Mouse (Mus musculus): ENCODE results near the gene Hist1h2af.

DNA sequence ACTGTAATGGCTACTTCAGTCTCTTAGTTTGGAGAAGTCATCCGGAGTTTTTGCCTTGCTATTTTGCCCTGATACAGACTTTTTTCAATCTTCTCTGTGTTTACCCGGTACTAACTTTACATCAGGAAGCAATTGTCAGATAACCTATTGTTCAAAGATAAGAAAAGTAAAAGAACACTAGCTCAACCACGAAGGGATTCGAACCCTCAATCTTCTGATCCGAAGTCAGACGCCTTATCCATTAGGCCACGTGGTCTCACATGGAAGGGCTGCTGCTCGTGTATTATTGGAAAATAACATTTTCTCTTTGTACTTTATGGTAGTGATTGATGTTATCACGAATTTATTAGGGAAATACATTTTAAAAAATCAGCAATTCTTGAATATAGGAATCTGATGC lies 29.9 kb upstream of the Hist1h2af start:
- TF ChIP-seq CTCF (IDR thresholded peaks at IDR 0.05; ENCODE audit: extremely low read depth, insufficient read length, insufficient replicate concordance, low read depth, low read length) (no peak), POLR2A (IDR thresholded peaks at IDR 0.05; ENCODE audit: low read depth, low read length) (no peak)
